Mouse (Mus musculus) limb, embryonic 13.5 days (tissue): ENCODE results near the gene Ackr1. TPM values are rescaled to one million over a fixed set of nuclear protein-coding genes. Genes with fewer than 3 reads are reported as not detected.

Source experiments
- ATAC-seq: fragments of 200-750 bp; cut with Nextera tagmentation; 2 replicates; pipeline ENCODE4 v1.8.0; 2017; ENCODE audit warnings: low read depth, moderate number of reproducible peaks, moderate TSS enrichment; ENCODE audit not compliant: low FRiP score
- H3K27ac ChIP-seq: fragments of 300-500 bp; sonication (generic); 2 replicates; pipeline ENCODE4 v1.5.1; 2015; ENCODE audit warnings: inconsistent platforms, mild to moderate bottlenecking, moderate library complexity
- H3K27me3 ChIP-seq: fragments of 300-500 bp; sonication (generic); 2 replicates; pipeline ENCODE4 v1.6.1; 2015; ENCODE audit warnings: mild to moderate bottlenecking, inconsistent platforms
- H3K36me3 ChIP-seq: fragments of 300-500 bp; sonication (generic); 2 replicates; pipeline ENCODE4 v1.6.1; 2015; ENCODE audit warnings: inconsistent platforms, mild to moderate bottlenecking, moderate library complexity
- H3K4me1 ChIP-seq: fragments of 300-500 bp; sonication (generic); 2 replicates; pipeline ENCODE4 v1.6.1; 2015; ENCODE audit warnings: inconsistent platforms
- H3K4me2 ChIP-seq: fragments of 300-500 bp; sonication (generic); replicated peaks from 2 replicates; pipeline ENCODE4 v1.6.1; 2015; ENCODE audit warnings: inconsistent platforms, mild to moderate bottlenecking, moderate library complexity
- H3K4me3 ChIP-seq: fragments of 300-500 bp; sonication (generic); 2 replicates; pipeline ENCODE4 v1.5.1; 2015; ENCODE audit warnings: moderate library complexity, mild to moderate bottlenecking, inconsistent platforms
- H3K9ac ChIP-seq: fragments of 300-500 bp; sonication (generic); 2 replicates; pipeline ENCODE4 v1.6.1; 2015; ENCODE audit warnings: mild to moderate bottlenecking, inconsistent platforms
- H3K9me3 ChIP-seq: fragments of 300-500 bp; sonication (generic); 2 replicates; pipeline ENCODE4 v1.6.1; 2016; ENCODE audit warnings: inconsistent platforms
- WGBS: fragments of 180-500 bp; shearing (Covaris S2); methylation state at CpG from one replicate; pipeline ENCODE4 v1.1.7; 2015; 5-methylcytosine and 5-hydroxymethylcytosine counted together
- polyA plus RNA-seq: library from polyadenylated mRNA; unstranded; fragments of >200 nt; fragmentation: Nextera tagmentation; extraction: Ambion mirVana; gene quantifications from 2 replicates; pipeline ENCODE4 v1.2.1, GENCODE M21; 2015

Ackr1 gene
- polyA plus RNA-seq, 1 experiment from 2014 or later, result 0.57 TPM

DNA sequence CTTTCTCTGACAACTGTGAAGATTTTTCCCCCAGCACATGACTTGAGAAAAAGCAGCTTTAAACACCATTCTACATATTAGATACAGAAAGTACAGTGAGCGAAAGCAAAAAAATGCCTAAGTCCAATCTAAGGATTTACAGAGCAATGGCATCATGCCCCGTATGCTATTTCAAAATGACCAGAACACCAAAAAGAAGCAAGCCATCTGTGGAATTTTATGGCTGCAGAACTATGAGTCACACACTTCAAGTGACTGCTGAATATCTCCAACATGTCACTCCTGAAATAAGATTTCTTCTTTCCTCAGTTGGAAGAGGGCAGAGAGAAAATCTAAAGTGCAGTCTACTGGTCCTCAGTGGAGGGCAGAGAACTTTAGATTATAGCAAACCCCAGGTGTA lies 29.9 kb upstream of the Ackr1 start:
- no peaks in the 10 kb centered on the region for H3K9me3 ChIP-seq
- peaks cover 46% of the 10 kb centered on the region for H3K27me3 ChIP-seq
- no peak overlapping the region for H3K4me3 ChIP-seq
- peaks cover 22% of the 10 kb centered on the region for H3K4me1 ChIP-seq
- H3K36me3 ChIP-seq, result no peaks in the 10 kb centered on the region
- no peak overlapping the region for H3K9ac ChIP-seq
- no peak overlapping the region for H3K4me2 ChIP-seq
- H3K27ac ChIP-seq, result no peak overlapping the region
- 92% methylated on average over 2 of the region's 2 CpGs for WGBS
- no peak for ATAC-seq

DNA sequence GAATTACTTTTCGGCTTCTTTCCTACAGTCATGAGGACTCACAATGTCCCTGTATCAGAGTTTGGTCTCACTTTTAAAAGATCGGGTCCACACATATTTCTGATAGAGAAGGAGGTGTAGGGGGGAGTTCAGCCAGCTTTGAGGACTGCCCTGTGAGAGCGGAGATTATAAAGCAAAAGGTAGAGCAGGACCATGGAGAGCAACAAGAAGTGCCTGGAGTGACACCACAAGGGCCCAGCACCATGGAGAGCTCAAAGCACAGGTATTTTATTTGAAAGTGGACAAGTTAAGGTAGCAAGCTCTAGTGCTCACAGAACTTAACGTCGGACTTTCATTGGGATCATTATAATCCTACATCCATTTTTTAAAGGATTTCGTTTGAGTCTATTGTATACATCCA lies 28.1 kb upstream of the Ackr1 start:
- peak; percentile 64; the same call in 1 of the 2 replicates for ATAC-seq
- no peaks in the 10 kb centered on the region for H3K9me3 ChIP-seq
- H3K9ac ChIP-seq, result no peak overlapping the region
- H3K36me3 ChIP-seq, result no peaks in the 10 kb centered on the region
- peaks cover 8% of the 10 kb centered on the region for H3K4me1 ChIP-seq
- no peak overlapping the region for H3K4me3 ChIP-seq
- H3K27me3 ChIP-seq, result peaks cover 28% of the 10 kb centered on the region
- 23% methylated on average over 6 of the region's 6 CpGs for WGBS
- H3K27ac ChIP-seq, result no peak overlapping the region
- no peak overlapping the region for H3K4me2 ChIP-seq

DNA sequence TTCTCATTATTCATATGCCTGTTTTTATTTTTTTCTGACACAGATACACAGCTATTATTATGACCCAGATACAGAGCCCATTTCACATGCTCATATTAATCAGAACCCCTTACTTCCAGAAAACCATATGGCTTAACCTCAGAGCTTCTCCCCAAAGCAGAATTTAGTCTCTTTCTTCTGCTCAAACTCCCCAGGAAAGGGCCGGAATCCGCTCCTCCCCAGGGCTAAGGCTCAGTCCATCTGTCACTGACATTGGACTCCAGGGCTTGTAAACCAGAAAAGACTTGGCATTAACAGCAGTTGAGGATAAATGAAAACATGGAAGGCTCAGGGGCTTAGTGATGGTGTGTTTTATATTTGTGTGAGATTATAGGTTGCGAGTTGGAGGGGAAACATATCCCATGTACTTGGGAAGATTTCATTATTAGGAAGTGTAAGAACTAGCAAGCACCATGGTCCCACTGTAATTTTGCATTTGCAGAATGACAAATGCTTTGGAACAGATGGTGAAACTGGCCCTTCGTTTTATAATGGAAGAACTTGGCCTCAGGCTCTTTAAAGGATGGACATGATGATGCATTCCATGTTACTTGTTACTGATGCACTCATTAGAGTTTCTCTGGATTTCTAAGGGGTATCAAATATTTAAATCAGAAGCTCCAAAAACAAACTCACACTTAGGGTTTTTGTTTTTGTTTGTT lies 26.2 kb upstream of the Ackr1 start:
- Histone ChIP-seq H3K9me3 (no peaks in the 10 kb centered on the region), H3K27me3 (peaks cover 9% of the 10 kb centered on the region), H3K4me3 (no peak overlapping the region), H3K27ac (no peak overlapping the region), H3K9ac (no peak overlapping the region), H3K4me1 (no peaks in the 10 kb centered on the region), H3K4me2 (no peak overlapping the region), H3K36me3 (no peaks in the 10 kb centered on the region)
- ATAC-seq, result no peak
- 70% methylated on average over 4 of the region's 4 CpGs for WGBS

DNA sequence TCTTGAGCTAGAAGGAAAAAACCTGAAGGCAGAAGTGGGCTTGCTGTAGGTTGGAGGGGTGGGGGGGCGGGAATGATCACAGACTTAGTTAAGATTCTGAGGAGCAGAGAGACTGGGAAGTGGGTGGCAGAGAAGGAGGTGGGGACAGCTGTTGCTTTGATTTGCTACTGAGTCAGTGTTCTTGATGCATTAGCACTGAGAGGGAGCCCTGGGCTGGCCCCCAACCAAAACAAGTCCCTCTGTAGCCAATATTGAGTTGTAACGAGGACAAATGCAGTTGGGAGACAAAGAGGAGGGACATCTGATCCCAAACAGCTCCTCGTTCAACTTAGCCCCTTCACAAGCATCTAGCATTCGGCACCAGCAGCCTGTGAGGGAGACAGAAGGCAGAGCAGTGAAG lies 24.2 kb upstream of the Ackr1 start:
- Histone ChIP-seq H3K4me1 (no peaks in the 10 kb centered on the region), H3K27ac (no peak overlapping the region), H3K36me3 (no peaks in the 10 kb centered on the region), H3K4me3 (no peak overlapping the region), H3K9ac (no peak overlapping the region), H3K4me2 (no peak overlapping the region), H3K27me3 (no peaks in the 10 kb centered on the region), H3K9me3 (no peaks in the 10 kb centered on the region)
- WGBS, result 41% methylated on average over 4 of the region's 4 CpGs
- ATAC-seq, result no peak

DNA sequence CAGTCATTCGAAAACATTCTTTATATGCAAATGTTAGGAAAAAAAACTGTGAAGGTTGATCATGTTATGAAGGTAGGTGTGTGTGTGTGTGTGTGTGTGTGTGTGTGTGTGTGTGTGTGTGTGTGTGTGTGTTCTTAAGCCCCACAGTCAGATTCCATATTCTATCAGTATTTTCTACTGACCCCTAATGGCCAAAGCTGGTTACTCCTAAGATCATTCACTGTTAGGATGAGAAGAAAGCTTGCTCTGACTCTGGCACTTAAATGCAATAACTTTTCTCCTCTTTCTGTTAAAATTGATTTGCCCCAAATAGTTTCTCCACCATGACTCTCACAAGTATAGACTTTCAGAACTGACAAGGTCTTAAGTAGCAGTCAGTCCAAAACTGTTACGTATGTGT lies 23.1 kb upstream of the Ackr1 start:
- Histone ChIP-seq H3K9me3 (no peaks in the 10 kb centered on the region), H3K4me1 (no peaks in the 10 kb centered on the region), H3K27ac (no peak overlapping the region), H3K36me3 (no peaks in the 10 kb centered on the region), H3K4me2 (no peak overlapping the region), H3K9ac (no peak overlapping the region), H3K27me3 (no peaks in the 10 kb centered on the region), H3K4me3 (no peak overlapping the region)
- WGBS, result 89% methylated on average over 2 of the region's 2 CpGs
- ATAC-seq, result no peak

DNA sequence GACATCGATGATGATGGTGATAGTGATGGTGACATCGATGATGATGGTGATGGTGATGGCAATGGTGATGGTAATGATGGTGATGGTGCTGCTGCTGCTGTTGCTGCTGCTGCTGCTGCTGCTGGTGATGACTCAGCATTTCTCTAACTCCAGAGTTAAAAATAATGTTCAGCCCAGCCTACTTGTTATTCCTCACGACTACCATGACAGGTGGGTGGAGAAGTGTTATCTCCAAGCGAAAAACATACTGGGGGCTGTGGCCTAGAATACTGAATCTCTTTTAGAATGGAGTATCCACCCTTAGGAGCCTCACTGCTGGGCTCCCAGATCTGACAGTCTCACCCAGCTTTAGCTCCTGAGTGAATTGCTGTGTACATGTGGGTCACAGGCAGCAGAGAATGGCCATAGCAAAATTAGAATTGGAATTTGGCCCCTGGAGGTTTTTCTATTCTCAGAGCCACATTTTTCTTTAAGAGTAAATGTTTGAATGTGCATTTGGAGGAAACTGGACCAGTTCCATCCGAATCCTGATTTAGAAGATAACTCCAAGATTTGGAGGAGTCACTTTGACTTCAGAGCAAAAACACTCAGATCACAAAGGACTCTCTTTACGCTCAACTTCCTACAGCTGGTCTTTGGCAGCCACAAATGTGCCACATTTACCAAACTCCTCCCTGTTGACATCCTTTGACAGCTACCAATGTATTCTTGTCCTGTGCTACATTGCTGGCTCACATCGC lies 21.7 kb upstream of the Ackr1 start:
- ATAC-seq, result no peak
- Histone ChIP-seq H3K27ac (no peak overlapping the region), H3K4me1 (0 out of 2 replicates have a peak, but pooled peaks cover 2% of the 10 kb centered on the region), H3K36me3 (no peaks in the 10 kb centered on the region), H3K4me2 (no peak overlapping the region), H3K27me3 (0 out of 2 replicates have a peak, but pooled peaks cover 3% of the 10 kb centered on the region), H3K9ac (no peak overlapping the region), H3K9me3 (no peaks in the 10 kb centered on the region), H3K4me3 (no peak overlapping the region)
- 78% methylated on average over 7 of the region's 7 CpGs for WGBS

DNA sequence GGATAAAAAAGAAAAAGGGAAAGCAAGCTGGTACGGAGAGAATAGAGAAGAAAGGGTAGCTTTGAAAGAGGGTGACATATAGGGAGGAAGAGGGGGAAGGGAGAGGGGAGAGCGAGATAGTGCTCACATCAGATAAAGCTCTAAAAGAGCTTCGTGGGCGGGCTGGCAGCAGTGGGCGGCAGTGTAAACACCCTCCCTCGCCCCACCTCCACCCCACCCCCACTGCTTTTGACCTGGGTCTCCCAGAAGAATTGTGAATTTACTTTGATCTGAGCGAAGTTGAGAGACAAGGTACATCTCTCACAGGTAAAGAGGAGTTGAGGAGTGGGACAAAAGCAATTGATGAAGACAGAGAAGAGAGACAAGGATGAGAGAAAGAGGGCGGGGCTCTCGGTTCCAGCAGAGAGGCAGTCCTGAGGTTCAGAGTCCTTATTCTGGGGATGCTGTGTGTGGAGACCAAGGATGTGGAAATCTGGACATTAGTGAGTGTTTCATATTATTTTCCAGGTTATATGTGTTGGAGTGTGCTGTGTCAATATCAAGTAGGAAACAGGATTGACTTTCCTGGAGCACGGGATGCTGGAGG lies 16.9 kb upstream of the Ackr1 start, which contains the start of gene Aim2:
TSS of gene Aim2 (plus strand) at position 508 of the 586 bp plus-strand sequence.
- ATAC-seq, result peak; percentile 19; the same call in 1 of the 2 replicates
- 0 out of 2 replicates have a peak, but pooled peaks cover 10% of the 10 kb centered on the region for H3K4me1 ChIP-seq
- H3K27me3 ChIP-seq, result 0 out of 2 replicates have a peak, but pooled peaks cover 3% of the 10 kb centered on the region
- no peak within 1 kb of the TSS for H3K9ac ChIP-seq
- peak within 1 kb of the TSS; percentile 18 for H3K4me3 ChIP-seq
- H3K9me3 ChIP-seq, result no peaks in the 10 kb centered on the region
- no peaks in the 10 kb centered on the region for H3K36me3 ChIP-seq
- 11% methylated on average over 10 of the region's 10 CpGs for WGBS
- peak within 1 kb of the TSS; percentile 53 for H3K4me2 ChIP-seq
- H3K27ac ChIP-seq, result no peak within 1 kb of the TSS

DNA sequence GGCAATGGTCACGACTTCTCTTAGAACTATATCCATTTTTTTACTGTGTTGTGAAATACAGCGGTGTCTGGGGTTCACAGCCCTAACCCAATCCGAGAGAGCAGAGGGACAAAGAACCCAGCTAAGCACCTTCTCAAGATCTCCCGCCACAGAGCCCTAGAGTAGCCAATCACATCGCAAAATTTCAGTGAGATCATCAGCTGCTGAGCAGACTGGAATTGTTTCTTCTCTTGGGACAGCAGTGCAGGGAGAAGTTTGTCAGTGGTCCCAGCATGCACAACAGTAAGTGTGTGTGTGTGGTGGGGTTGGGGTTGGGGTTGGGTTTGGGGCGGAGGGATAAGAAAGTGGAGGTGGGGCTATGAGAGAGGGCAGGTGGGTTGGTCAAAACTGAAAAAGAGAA lies 16.4 kb upstream of the Ackr1 start:
- Histone ChIP-seq H3K36me3 (no peaks in the 10 kb centered on the region), H3K4me1 (0 out of 2 replicates have a peak, but pooled peaks cover 10% of the 10 kb centered on the region), H3K9me3 (no peaks in the 10 kb centered on the region), H3K27ac (no peak overlapping the region), H3K27me3 (0 out of 2 replicates have a peak, but pooled peaks cover 3% of the 10 kb centered on the region), H3K4me2 (peak overlapping the region; percentile 53), H3K4me3 (peak overlapping the region; percentile 18), H3K9ac (no peak overlapping the region)
- WGBS, result 5% methylated on average over 6 of the region's 6 CpGs
- peak; percentile 75 for ATAC-seq

DNA sequence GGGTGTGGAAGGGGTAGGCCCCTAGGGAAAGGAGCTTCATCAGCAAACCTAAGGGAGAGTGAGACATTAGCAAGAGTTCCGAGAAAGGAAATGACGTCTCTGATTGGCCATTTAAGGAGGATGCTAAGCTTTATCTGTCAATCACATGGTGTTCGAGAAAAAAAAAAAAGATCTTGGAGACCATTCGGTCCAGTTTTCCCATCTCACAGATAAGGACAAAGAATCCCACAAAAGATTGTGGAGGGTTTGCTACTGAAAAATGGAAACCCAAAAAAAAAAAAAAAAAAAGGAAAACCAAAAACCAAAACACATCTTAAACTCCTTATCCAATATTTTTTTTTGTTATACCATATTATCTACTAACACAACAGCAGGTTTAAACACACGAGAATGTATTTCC lies 15.6 kb upstream of the Ackr1 start:
- Histone ChIP-seq H3K4me2 (no peak overlapping the region), H3K4me1 (0 out of 2 replicates have a peak, but pooled peaks cover 10% of the 10 kb centered on the region), H3K36me3 (no peaks in the 10 kb centered on the region), H3K4me3 (no peak overlapping the region), H3K27me3 (0 out of 2 replicates have a peak, but pooled peaks cover 3% of the 10 kb centered on the region), H3K27ac (no peak overlapping the region), H3K9me3 (no peaks in the 10 kb centered on the region), H3K9ac (no peak overlapping the region)
- no peak for ATAC-seq
- WGBS, result 72% methylated on average over 5 of the region's 5 CpGs

DNA sequence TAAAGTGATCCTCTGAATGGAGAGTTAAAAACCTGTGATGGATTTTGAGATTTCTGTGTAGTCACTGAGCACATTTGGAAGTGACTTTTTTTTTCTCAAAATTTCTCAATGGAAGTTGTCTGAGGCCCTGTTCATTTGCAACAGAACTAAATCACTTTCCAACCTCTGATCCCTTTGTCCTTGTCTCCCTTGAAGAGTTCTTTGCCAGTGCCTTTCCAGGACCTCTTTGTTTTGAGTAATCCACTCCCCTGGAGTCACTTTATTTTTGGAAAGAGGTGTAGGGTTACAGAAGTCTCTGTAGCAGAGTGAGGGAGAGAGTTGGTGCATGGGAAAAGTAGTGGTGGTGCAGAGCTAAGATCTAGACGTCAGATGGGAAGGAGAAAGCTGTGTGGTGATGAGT lies 15.0 kb upstream of the Ackr1 start:
- 10% methylated on average over 1 of the region's 1 CpGs for WGBS
- no peaks in the 10 kb centered on the region for H3K36me3 ChIP-seq
- 0 out of 2 replicates have a peak, but pooled peaks cover 10% of the 10 kb centered on the region for H3K4me1 ChIP-seq
- H3K9me3 ChIP-seq, result no peaks in the 10 kb centered on the region
- no peak overlapping the region for H3K9ac ChIP-seq
- no peak for ATAC-seq
- H3K27ac ChIP-seq, result no peak overlapping the region
- H3K4me2 ChIP-seq, result no peak overlapping the region
- H3K4me3 ChIP-seq, result no peak overlapping the region
- H3K27me3 ChIP-seq, result 0 out of 2 replicates have a peak, but pooled peaks cover 3% of the 10 kb centered on the region

DNA sequence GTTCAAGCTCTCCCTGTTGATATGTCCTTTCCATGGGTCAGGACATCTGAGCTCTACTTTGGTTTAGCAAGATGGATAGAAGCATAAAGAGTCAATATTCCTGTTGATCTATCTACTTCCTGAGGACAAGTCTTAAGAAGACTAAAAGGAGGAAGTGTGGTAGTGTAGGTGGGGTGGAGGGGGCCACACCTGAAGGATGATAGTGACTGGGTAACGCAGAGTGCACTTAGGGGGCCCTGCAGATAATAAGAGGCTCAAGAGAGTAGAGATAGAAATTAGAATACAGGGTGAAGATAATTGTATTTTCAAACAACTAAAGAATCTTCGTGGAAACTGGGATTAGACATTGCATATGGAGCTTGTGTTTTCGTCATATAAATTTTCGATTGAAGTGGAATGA lies 11.6 kb upstream of the Ackr1 start:
- Histone ChIP-seq H3K36me3 (no peaks in the 10 kb centered on the region), H3K4me3 (no peak overlapping the region), H3K27ac (no peak overlapping the region), H3K9me3 (no peaks in the 10 kb centered on the region), H3K9ac (no peak overlapping the region), H3K4me1 (0 out of 2 replicates have a peak, but pooled peaks cover 7% of the 10 kb centered on the region), H3K4me2 (no peak overlapping the region), H3K27me3 (no peaks in the 10 kb centered on the region)
- ATAC-seq, result no peak
- 82% methylated on average over 4 of the region's 4 CpGs for WGBS

DNA sequence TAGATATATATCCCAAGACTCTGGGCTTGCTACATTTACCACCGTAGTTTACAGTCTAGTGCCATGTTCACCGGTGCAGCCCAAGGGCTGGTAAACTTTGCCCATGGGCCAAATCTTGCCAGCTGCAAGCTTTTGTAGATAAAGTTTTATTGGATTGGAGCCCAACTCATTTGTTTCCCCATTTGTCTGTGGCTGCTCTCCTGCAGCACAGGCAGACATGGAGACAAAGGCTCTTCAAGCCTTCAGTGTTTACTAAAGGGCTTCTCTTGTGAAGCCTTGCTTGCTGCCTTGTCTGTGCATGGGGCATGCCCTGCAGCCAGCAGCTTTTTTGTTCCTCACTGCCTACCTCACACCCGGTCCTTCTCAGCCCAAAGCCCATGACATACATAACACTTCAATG lies 10.4 kb upstream of the Ackr1 start:
- ATAC-seq, result no peak
- H3K4me1 ChIP-seq, result 0 out of 2 replicates have a peak, but pooled peaks cover 3% of the 10 kb centered on the region
- no peak overlapping the region for H3K9ac ChIP-seq
- no peaks in the 10 kb centered on the region for H3K27me3 ChIP-seq
- H3K27ac ChIP-seq, result no peak overlapping the region
- 79% methylated on average over 3 of the region's 3 CpGs for WGBS
- H3K4me2 ChIP-seq, result no peak overlapping the region
- no peaks in the 10 kb centered on the region for H3K9me3 ChIP-seq
- no peaks in the 10 kb centered on the region for H3K36me3 ChIP-seq
- no peak overlapping the region for H3K4me3 ChIP-seq
